Mouse (Mus musculus): ENCODE data around the gene Raly. TPM values are rescaled to one million over a fixed set of nuclear protein-coding genes. Genes with fewer than 3 reads are reported as not detected.

Gene Raly
- polyA plus RNA-seq, 1 experiment from 2014 or later = 56.1 TPM

DNA sequence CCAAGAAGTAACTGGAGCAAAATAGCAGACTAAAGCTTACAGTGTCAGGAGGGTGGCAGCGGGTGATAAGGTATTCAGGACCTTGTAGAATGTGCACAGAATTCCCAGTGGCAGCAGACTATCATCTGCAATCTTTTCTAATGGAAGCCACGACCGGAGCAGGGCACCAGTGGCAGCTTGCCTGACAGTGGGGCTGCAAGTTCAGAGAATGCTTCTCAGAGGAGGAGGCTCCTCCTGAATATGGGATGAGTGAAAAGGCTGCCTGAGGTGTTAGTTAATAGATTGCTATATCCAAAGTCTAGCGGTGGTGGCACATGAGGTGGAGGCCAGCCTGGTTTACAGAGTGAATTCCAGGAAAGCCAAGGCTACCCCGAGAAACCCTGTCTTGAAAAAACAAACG, 1.5 kb upstream of the Raly start:
- no peaks in the 10 kb centered on the region for H3K9me3 ChIP-seq
- H3K27ac ChIP-seq = peak overlapping the region; percentile 99; the same call in 1 of the 2 replicates
- peak overlapping the region; percentile 98; the same call in 1 of the 2 replicates for H3K4me3 ChIP-seq
- peaks cover 53% of the 10 kb centered on the region for H3K4me1 ChIP-seq
- no peaks in the 10 kb centered on the region for H3K27me3 ChIP-seq (ENCODE audit: poor library complexity, severe bottlenecking)
- H3K36me3 ChIP-seq (replicated peaks) = peaks cover 8% of the 10 kb centered on the region; the same call in 1 of the 2 replicates
- 76% methylated on average over 6 of the region's 6 CpGs for WGBS
- DNase-seq (ENCODE audit: extremely low spot score, low spot score) = no peak

- peak overlapping the region; percentile 99 for H3K27ac ChIP-seq
- WGBS = 6% methylated on average over 14 of the region's 14 CpGs
- H3K4me1 ChIP-seq = peaks cover 56% of the 10 kb centered on the region
- H3K27me3 ChIP-seq (ENCODE audit: poor library complexity, severe bottlenecking) = no peaks in the 10 kb centered on the region
- no peaks in the 10 kb centered on the region for H3K9me3 ChIP-seq
- peaks cover 13% of the 10 kb centered on the region; the same call in 1 of the 2 replicates for H3K36me3 ChIP-seq (replicated peaks)
- peak overlapping the region; percentile 98 for H3K4me3 ChIP-seq
- DNase-seq (ENCODE audit: extremely low spot score, low spot score) = peak; percentile 26
Observed at GRCm38 (mm10) chr2:154789977-154790655, 780 bp upstream of the Raly start.

DNA sequence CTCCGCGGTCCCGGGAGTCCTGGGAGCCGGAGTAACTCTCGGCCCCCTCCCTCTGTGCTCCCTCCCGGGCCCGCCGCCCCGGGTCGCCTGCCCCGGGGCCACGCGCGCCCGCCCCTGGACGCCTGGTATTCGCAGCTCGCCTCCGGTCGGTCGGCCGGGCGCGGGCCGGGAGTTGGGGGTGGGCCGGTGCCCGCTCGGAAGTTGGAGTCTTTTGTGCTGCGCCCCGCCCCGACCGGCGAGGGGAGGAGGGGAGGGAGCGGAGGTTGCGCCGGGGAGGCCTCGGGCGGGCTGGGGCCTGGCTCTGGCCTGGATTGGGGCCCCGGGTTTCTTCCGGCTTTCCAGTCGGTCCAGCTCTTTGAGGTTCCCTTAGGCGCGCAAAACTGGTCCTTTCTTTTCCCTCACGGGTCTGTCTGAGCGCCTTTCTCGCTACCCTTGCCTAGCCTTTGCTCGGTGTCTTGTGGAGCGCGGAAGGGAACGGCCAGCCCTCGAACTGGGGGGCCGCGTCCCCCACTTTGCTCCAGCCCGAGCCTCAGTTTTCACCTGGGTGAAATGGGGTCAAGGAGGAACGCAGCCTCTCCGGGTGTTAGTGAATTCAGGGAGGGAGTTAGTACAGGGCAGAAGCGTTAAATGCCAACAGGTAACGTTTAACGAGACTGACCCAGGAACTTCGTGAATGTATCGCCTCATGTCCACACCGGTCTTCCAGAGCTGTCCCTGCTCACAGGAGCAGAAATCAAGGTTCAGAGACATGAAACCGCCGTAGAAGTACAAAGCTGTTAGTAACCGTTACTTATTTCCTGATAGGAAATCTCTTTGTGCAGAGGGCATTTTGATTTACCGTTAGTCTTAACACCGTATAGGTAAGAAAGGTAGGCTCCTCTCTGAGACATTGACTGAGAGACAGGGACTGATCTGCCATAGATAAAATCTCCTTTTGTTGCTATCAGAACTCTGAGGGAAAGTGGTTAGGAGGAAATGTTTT, 1.1 kb downstream of the Raly start:
- no peaks in the 10 kb centered on the region for H3K9me3 ChIP-seq
- WGBS = 1% methylated on average over 67 of the region's 67 CpGs
- H3K4me1 ChIP-seq = peaks cover 45% of the 10 kb centered on the region
- peak; percentile 77 for DNase-seq (ENCODE audit: extremely low spot score, low spot score)
- no peaks in the 10 kb centered on the region for H3K27me3 ChIP-seq (ENCODE audit: poor library complexity, severe bottlenecking)
- peak overlapping the region; percentile 99 for H3K27ac ChIP-seq
- H3K4me3 ChIP-seq = peak overlapping the region; percentile 98
- peaks cover 30% of the 10 kb centered on the region for H3K36me3 ChIP-seq (replicated peaks)

DNA sequence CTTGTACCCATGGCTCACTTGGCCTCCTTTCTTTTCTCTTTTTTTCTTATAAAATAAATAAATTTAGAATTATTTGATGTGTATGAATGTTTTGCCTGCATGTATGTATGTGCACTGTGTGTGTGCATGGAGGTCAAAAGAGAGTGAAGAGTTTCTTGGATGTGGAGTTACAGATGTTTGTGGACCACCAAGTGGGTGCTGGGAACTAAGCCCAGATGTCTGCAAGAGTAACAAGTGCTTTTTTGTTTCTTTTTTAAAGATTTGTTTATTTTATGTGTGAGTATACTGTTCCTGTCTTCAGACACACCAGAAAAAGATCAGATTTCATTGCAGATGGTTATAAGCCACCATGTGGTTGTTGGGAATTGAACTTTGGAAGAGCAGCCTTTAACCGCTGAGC, 12.5 kb downstream of the Raly start:
- H3K4me1 ChIP-seq = peaks cover 12% of the 10 kb centered on the region
- WGBS = 90% methylated on average over 1 of the region's 1 CpGs
- H3K27me3 ChIP-seq (ENCODE audit: poor library complexity, severe bottlenecking) = no peaks in the 10 kb centered on the region
- H3K4me3 ChIP-seq = no peak overlapping the region
- H3K9me3 ChIP-seq = no peaks in the 10 kb centered on the region
- H3K27ac ChIP-seq = no peak overlapping the region
- peaks cover 24% of the 10 kb centered on the region for H3K36me3 ChIP-seq (replicated peaks)
- no peak for DNase-seq (ENCODE audit: extremely low spot score, low spot score)

DNA sequence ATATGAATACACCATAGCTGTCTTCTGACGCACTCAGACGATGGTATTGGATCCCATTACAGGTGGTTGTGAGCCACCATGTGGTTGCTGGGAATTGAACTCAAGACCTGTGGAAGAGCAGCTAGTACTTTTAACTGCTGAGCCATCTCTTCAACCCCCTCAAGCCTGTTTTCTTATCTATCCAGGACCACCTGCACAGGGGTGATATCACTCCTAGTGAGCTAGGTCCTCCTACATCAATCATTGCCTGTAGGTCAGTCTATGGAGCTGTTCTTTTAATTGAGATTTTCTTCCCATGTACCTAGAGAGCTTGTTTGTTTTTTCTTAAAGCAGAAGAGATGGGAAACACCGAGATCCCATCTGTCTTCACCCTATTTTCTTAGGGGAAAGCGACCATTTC, 12.9 kb downstream of the Raly start:
- 82% methylated on average over 4 of the region's 4 CpGs for WGBS
- DNase-seq (ENCODE audit: extremely low spot score, low spot score) = no peak
- Histone ChIP-seq H3K36me3 (replicated peaks) (peaks cover 21% of the 10 kb centered on the region), H3K27me3 (ENCODE audit: poor library complexity, severe bottlenecking) (no peaks in the 10 kb centered on the region), H3K4me3 (no peak overlapping the region), H3K9me3 (no peaks in the 10 kb centered on the region), H3K4me1 (peaks cover 12% of the 10 kb centered on the region), H3K27ac (no peak overlapping the region)

- H3K36me3 ChIP-seq (replicated peaks) = peaks cover 3% of the 10 kb centered on the region
- no peak overlapping the region for H3K4me3 ChIP-seq
- DNase-seq (ENCODE audit: extremely low spot score, low spot score) = no peak
- no peaks in the 10 kb centered on the region for H3K27me3 ChIP-seq (ENCODE audit: poor library complexity, severe bottlenecking)
- WGBS = 75% methylated on average over 1 of the region's 1 CpGs
- no peaks in the 10 kb centered on the region for H3K9me3 ChIP-seq
- peaks cover 19% of the 10 kb centered on the region for H3K4me1 ChIP-seq
- H3K27ac ChIP-seq = no peak overlapping the region
Observed at GRCm38 (mm10) chr2:154807689-154808088, 16.8 kb downstream of the Raly start.

GRCm38 (mm10) chr2:154809107-154809762, 18.3 kb downstream of the Raly start:
- no peak overlapping the region for H3K27ac ChIP-seq
- WGBS = 88% methylated on average over 1 of the region's 1 CpGs
- H3K4me3 ChIP-seq = no peak overlapping the region
- no peaks in the 10 kb centered on the region for H3K9me3 ChIP-seq
- DNase-seq (ENCODE audit: extremely low spot score, low spot score) = no peak
- no peaks in the 10 kb centered on the region for H3K27me3 ChIP-seq (ENCODE audit: poor library complexity, severe bottlenecking)
- H3K36me3 ChIP-seq (replicated peaks) = peaks cover 3% of the 10 kb centered on the region; the same call in 1 of the 2 replicates
- H3K4me1 ChIP-seq = peaks cover 15% of the 10 kb centered on the region; the same call in 1 of the 2 replicates

DNA sequence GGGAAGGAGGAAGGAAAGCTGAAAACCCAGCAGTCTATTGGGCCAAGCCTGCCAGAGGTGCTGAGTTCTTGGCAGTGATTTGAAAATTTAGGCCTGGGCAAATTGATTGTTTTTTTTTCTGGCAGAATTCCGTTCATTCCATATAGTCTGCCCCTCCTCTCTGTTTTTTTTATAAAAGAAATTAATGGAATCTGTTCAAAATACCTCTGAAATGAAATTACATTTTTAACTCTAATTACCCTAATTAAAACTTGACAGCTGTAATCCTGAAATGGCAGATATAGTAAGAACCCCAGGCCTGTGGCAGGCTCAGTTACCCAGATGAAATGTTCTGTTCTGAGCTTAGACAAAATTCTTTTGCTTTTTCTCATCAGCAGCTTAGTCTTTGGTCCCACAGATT, 19.9 kb downstream of the Raly start:
- no peaks in the 10 kb centered on the region for H3K9me3 ChIP-seq
- peaks cover 8% of the 10 kb centered on the region for H3K36me3 ChIP-seq (replicated peaks)
- H3K27me3 ChIP-seq (ENCODE audit: poor library complexity, severe bottlenecking) = no peaks in the 10 kb centered on the region
- 72% methylated on average over 1 of the region's 1 CpGs for WGBS
- H3K4me1 ChIP-seq = peaks cover 15% of the 10 kb centered on the region; the same call in 1 of the 2 replicates
- no peak overlapping the region for H3K27ac ChIP-seq
- no peak overlapping the region for H3K4me3 ChIP-seq
- DNase-seq (ENCODE audit: extremely low spot score, low spot score) = no peak

DNA sequence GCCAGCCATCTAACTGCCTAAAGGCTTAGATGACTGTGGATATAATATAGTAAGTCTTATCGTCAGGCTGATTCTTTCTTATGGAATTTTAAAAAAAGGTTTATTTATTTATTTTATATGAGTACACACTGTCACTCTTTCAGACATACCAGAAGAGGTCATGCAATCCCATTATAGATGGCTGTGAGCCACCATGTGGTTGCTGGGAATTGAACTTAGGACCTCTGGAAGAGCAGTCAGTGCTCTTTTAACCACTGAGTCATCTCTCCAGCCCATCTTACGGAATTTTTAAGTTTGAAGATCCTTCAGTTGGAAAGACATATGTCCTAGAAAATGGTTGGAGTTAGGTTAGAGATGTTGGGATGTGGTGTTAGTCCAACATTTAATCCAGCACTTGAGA, 22.5 kb downstream of the Raly start:
- H3K36me3 ChIP-seq (replicated peaks) = peaks cover 4% of the 10 kb centered on the region
- WGBS = 93% methylated on average over 2 of the region's 2 CpGs
- H3K4me1 ChIP-seq = peaks cover 25% of the 10 kb centered on the region
- no peak for DNase-seq (ENCODE audit: extremely low spot score, low spot score)
- H3K9me3 ChIP-seq = no peaks in the 10 kb centered on the region
- no peaks in the 10 kb centered on the region for H3K27me3 ChIP-seq (ENCODE audit: poor library complexity, severe bottlenecking)
- no peak overlapping the region for H3K4me3 ChIP-seq
- H3K27ac ChIP-seq = no peak overlapping the region

DNA sequence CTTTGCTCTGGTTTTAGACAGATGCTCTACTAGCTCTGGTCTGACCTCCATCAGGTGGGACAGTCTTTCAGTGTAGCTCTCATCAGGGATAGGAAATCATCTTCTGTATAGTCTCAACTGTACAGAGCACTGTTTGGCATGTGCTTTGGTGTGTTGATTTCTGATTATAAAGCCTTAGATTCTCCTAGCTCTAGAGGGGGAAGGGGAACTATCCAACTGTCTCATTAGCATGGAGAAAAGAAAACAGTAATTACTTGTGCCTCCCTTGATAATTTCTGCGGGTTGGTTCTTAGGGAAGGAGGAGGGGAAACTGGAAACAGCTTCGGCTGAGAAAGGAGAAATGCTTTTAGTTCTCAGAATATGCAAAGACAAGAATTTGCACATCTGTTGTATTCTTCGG, 26.2 kb downstream of the Raly start:
- H3K27me3 ChIP-seq (ENCODE audit: poor library complexity, severe bottlenecking) = no peaks in the 10 kb centered on the region
- H3K27ac ChIP-seq = no peak overlapping the region
- WGBS = 76% methylated on average over 3 of the region's 3 CpGs
- peaks cover 19% of the 10 kb centered on the region for H3K4me1 ChIP-seq
- H3K9me3 ChIP-seq = no peaks in the 10 kb centered on the region
- no peak overlapping the region for H3K4me3 ChIP-seq
- H3K36me3 ChIP-seq (replicated peaks) = peaks cover 17% of the 10 kb centered on the region
- no peak for DNase-seq (ENCODE audit: extremely low spot score, low spot score)

DNA sequence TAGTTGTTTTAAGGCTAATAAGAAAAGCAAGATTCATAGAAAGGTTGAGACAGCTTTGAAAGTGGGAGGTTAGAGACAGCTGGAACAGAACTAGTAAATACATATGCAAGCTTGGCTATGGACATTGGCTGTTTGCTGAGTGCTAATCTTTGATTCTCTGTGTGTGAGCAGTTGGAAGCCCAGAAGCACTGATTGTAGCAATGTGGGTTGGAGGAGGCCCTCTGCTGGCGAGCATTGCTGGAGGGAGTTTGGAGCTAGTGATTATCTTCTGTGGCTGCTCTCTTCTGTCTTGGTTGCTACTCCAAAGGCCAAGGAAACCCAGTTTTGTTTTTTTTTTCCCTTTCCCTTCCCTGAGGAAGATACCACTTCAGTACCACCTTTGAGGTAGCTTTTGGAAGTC, 26.9 kb downstream of the Raly start:
- H3K27ac ChIP-seq = no peak overlapping the region
- H3K4me3 ChIP-seq = no peak overlapping the region
- H3K36me3 ChIP-seq (replicated peaks) = peaks cover 24% of the 10 kb centered on the region
- peaks cover 19% of the 10 kb centered on the region for H3K4me1 ChIP-seq
- 21% methylated on average over 1 of the region's 1 CpGs for WGBS
- no peaks in the 10 kb centered on the region for H3K27me3 ChIP-seq (ENCODE audit: poor library complexity, severe bottlenecking)
- H3K9me3 ChIP-seq = no peaks in the 10 kb centered on the region
- no peak for DNase-seq (ENCODE audit: extremely low spot score, low spot score)

DNA sequence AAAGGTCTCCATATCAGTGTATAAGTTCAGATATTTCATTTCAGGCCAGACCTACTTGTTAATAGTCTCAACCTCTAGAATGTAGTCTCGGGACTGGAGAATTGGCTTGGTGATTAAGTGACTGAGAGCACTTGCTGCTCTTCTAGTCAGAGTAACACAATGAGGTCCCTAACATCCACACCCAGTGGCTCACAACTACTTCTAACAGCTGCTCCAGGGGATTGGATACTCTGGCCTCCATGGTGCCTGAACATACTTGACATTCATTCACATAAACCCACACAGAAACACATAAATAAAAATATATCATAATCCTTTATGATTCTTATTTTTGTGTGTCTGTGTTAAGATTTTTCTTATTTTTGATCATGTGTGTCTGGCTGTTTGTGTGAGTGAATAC, 27.7 kb downstream of the Raly start:
- WGBS = 86% methylated on average over 1 of the region's 1 CpGs
- peaks cover 19% of the 10 kb centered on the region for H3K4me1 ChIP-seq
- H3K36me3 ChIP-seq (replicated peaks) = peaks cover 26% of the 10 kb centered on the region
- H3K27ac ChIP-seq = no peak overlapping the region
- no peaks in the 10 kb centered on the region for H3K9me3 ChIP-seq
- no peak overlapping the region for H3K4me3 ChIP-seq
- DNase-seq (ENCODE audit: extremely low spot score, low spot score) = no peak
- H3K27me3 ChIP-seq (ENCODE audit: poor library complexity, severe bottlenecking) = no peaks in the 10 kb centered on the region
